Mouse (Mus musculus): ENCODE data around the gene P4hb.

GRCm38 (mm10) chr11:120515611-120516010 lies 57.4 kb downstream of the P4hb start:
- TF ChIP-seq CTCF (IDR thresholded peaks at IDR 0.05; ENCODE audit: extremely low read depth, insufficient read length, insufficient replicate concordance, low read depth, low read length) (peak; percentile 93), POLR2A (IDR thresholded peaks at IDR 0.05; ENCODE audit: low read depth, low read length) (no peak; the same call in 1 of the 2 replicates)
